Mouse (Mus musculus) ES-E14 (cell line): Measurements from ENCODE around the gene Gsdmc4.
"Not testable (repeated sequence)": the region's sequence is repeated elsewhere in the genome, so short reads cannot be mapped to it uniquely, and the experiment has no call there.

Experiments
- CHD2 ChIP-seq: IDR thresholded peaks from 2 replicates; pipeline ENCODE4 v1.6.1; 2014; ENCODE audit warnings: mild to moderate bottlenecking, low read depth, low read length, inconsistent platforms
- MAFK ChIP-seq: IDR thresholded peaks from 2 replicates; pipeline ENCODE4 v1.6.1; 2014; ENCODE audit warnings: mild to moderate bottlenecking, low read depth, low read length, inconsistent platforms; ENCODE audit not compliant: insufficient read depth
- ZC3H11A ChIP-seq: IDR thresholded peaks from 2 replicates; pipeline ENCODE4 v1.6.1; 2012; ENCODE audit warnings: low read depth, mild to moderate bottlenecking, inconsistent platforms, low read length, borderline replicate concordance
- ZNF384 ChIP-seq: IDR thresholded peaks from 2 replicates; pipeline ENCODE4 v1.6.1; 2012; ENCODE audit warnings: low read depth, low read length, inconsistent platforms

GRCm38 (mm10) chr15:63888440-63888839, 23.7 kb downstream of the Gsdmc4 start:
- TF ChIP-seq ZNF384, ZC3H11A, MAFK, CHD2: not testable (repeated sequence)
